Mouse (Mus musculus): Measurements from ENCODE around the gene Bicdl1.

DNA sequence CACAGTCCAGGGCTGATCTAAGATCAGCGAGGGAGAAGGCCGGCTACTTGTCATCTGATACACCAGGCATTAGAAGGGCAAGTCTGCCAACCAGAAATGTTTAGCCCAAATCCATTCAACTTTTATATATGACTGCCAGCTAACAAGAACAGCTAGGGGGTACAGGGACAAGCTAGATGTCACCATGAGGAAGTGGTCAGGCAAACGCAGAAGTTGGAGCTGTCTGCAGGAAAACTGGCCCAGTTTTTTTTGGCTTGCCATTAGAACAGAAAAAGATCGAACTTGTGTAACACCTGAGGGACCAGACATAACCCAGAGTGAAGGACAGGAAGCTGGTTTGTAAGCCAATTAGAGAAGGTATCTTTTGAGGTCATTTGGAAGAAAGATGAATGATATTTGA is 30.2 kb downstream of the Bicdl1 start:
- no peak for TF ChIP-seq CTCF (IDR thresholded peaks at IDR 0.05; ENCODE audit: low read depth)
- no peak for TF ChIP-seq EP300 (optimal IDR thresholded peaks at IDR 0.05)

All from stomach, postnatal 0 days (tissue).